8 mouse cellular contexts compared by ENCODE assay signal in genomic region chrX:152234125-152234524, GRCm38 (mm10). TPM values are rescaled to one million over a fixed set of nuclear protein-coding genes. Genes with fewer than 3 reads are reported as not detected.
DNase-seq lines count a peak whose midpoint lies in the region; ATAC-seq and TF ChIP-seq lines count a peak whose summit lies in the region.

No protein-coding gene starts in this region.

- peak overlapping the region; percentile 100 for H3K4me3 ChIP-seq in gastrocnemius, adult 2 months
- H3K4me3 ChIP-seq in C2C12 (ENCODE audit: insufficient read depth, poor library complexity, severe bottlenecking) = peak overlapping the region; percentile 99
- peak overlapping the region; percentile 88 for H3K4me3 ChIP-seq in embryonic fibroblast, embryonic 13.5 days (ENCODE audit: insufficient read depth, low read length)
- H3K4me3 ChIP-seq in limb, embryonic 15.5 days = peak overlapping the region; percentile 82

- TF ChIP-seq POLR2A in embryonic fibroblast, embryonic 13.5 days (IDR thresholded peaks at IDR 0.05; ENCODE audit: low read depth, low read length) = no peak

- peaks cover 23% of the 10 kb centered on the region for H3K36me3 ChIP-seq in C2C12 (ENCODE audit: control insufficient read depth, insufficient read depth)
- peaks cover 18% of the 10 kb centered on the region for H3K36me3 ChIP-seq in limb, embryonic 15.5 days

- no peak for TF ChIP-seq CTCF in gastrocnemius, adult 2 months (IDR thresholded peaks at IDR 0.05)
- no peak for TF ChIP-seq CTCF in C2C12 (IDR thresholded peaks at IDR 0.05; ENCODE audit: control insufficient read depth, insufficient read depth, insufficient read length)
- no peak for TF ChIP-seq CTCF in embryonic fibroblast, embryonic 13.5 days (IDR thresholded peaks at IDR 0.05; ENCODE audit: borderline replicate concordance, insufficient read depth, low read length)

- H3K4me2 ChIP-seq in limb, embryonic 15.5 days = peak overlapping the region; percentile 55

- H3ac ChIP-seq in C2C12 (ENCODE audit: control insufficient read depth, insufficient read length, low read depth) = peak overlapping the region; percentile 99

- WGBS in limb, embryonic 15.5 days = 14% methylated on average over 3 of the region's 3 CpGs

- H3K79me3 ChIP-seq in C2C12 (ENCODE audit: low read depth) = peaks cover 44% of the 10 kb centered on the region

- intact Hi-C loops in gastrocnemius, adult 2 months (cut with DNase I) = loop anchor here (5.0 kb wide), 2 partner anchors 57 to 108 kb away; partner anchors contain the start of gene Tspyl2

- peak overlapping the region; percentile 97 for H3K27ac ChIP-seq in gastrocnemius, adult 2 months
- no peak overlapping the region; the same call in 1 of the 2 replicates for H3K27ac ChIP-seq in embryonic fibroblast, embryonic 13.5 days (ENCODE audit: insufficient read depth, low read length)
- no peak overlapping the region for H3K27ac ChIP-seq in limb, embryonic 15.5 days

- H3K4me1 ChIP-seq in embryonic fibroblast, embryonic 13.5 days (ENCODE audit: control insufficient read depth, insufficient read depth, low read length) = no peaks in the 10 kb centered on the region
- peaks cover 12% of the 10 kb centered on the region for H3K4me1 ChIP-seq in limb, embryonic 15.5 days

- H3K79me2 ChIP-seq in C2C12 (ENCODE audit: control insufficient read depth, insufficient read depth) = peaks cover 49% of the 10 kb centered on the region

- 0 out of 2 replicates have a peak overlapping the region, but pooled peaks have one; percentile 97 for H3K9ac ChIP-seq in limb, embryonic 15.5 days

- H3K9me3 ChIP-seq in limb, embryonic 15.5 days = no peaks in the 10 kb centered on the region

- no peak for ATAC-seq in limb, embryonic 15.5 days (ENCODE audit: insufficient number of reproducible peaks, low FRiP score, low TSS enrichment, low read depth)
- no peak for ATAC-seq in granulocyte monocyte progenitor cell, adult 5-6 weeks (replicated peaks; ENCODE audit: poor library complexity, severe bottlenecking)

- no peaks in the 10 kb centered on the region for H3K27me3 ChIP-seq in C2C12 (ENCODE audit: control insufficient read depth, insufficient read depth, insufficient read length)
- H3K27me3 ChIP-seq in limb, embryonic 15.5 days = no peaks in the 10 kb centered on the region

- no peak for DNase-seq in gastrocnemius, adult 2 months
- DNase-seq in gastrocnemius, postnatal 4 days (ENCODE audit: low spot score in 2 of 2) = no peak
- DNase-seq in ovary, postnatal 14 days (ENCODE audit: low spot score) = no peak
- DNase-seq in spleen, postnatal 36 days (ENCODE audit: low spot score in 2 of 2) = no peak

TF ChIP-seq in C2C12, 6 proteins besides CTCF, POLR2A, EP300 and RAD21:
- TF ChIP-seq MAX (IDR thresholded peaks at IDR 0.05) (no peak), FOSL1 (IDR thresholded peaks at IDR 0.05; ENCODE audit: insufficient read depth, low read length, poor library complexity, severe bottlenecking) (no peak)

RNA-seq across cellular contexts. Expression of gene Kdm5c, which starts 1.3 kb away (rescaled TPM):
- 10 to 100 TPM; 19.4 to 33.7 TPM for total RNA-seq in gastrocnemius, adult 2 months (2021)
- total RNA-seq in gastrocnemius, postnatal 4 days (2021) = 10 to 100 TPM; 33.8 to 49.2 TPM
- polyA plus RNA-seq in C2C12 (2012; fragmentation: generic; extraction: Trizol) = 35.7 TPM
- 42.2 and 45.0 TPM in 2 replicates for polyA plus RNA-seq in embryonic fibroblast, embryonic 13.5 days (2011; ENCODE audit: insufficient read length, low read depth, missing spikeins)
- polyA plus RNA-seq in limb, embryonic 15.5 days (2015; fragmentation: Nextera tagmentation; extraction: Ambion mirVana) = 38.2 and 41.0 TPM in 2 replicates
- total RNA-seq in granulocyte monocyte progenitor cell, adult 5-6 weeks (2014; fragmentation: Nextera tagmentation) = 43.2 and 57.6 TPM in 2 replicates
- 33.9 and 46.7 TPM in 2 replicates for total RNA-seq in granulocyte monocyte progenitor cell, adult 5-6 weeks (2017)
